Mouse (Mus musculus) lung, postnatal 36 days (tissue): ENCODE measurements at regions not wholly inside any gene's neighbourhood (a gene's known extent, or its start where the extent isn't known, plus 50 kb on each side); places are given as distances from the start of the nearest gene placed in this dataset.

Source experiments
- DNase-seq: peaks from one replicate; pipeline ENCODE4 v3.0.0; 2022; ENCODE audit warnings: mixed read lengths

DNA sequence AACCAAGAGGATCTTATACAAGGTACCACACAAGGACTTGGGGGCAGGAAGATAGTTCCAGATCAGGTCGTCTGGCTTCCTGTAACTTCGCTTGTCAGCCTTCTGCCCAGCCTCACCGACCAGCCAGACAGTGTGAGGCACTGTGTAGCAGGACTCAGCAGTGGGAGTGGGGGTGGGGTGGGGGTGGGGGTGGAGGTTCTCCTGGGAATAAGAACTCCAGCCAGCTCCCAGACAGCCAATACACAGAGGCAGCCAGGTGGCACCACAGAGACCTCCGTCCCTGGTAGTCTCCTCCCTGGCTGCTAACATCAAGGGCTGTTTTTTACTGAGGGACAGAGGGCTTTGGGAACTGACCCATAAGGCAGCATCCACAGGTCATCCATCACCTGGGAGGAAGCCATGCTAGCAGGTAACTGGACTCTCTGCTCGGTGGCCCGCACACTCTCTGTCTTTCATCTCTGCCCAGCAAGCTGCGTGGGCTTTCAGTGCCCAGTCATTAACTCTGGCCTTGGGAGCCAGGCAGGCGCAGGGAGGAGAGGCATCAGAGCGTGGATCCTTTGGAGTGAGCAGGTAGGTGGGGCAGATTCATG lies 60.3 kb upstream of the Wnt4 start:
- no peak for DNase-seq

DNA sequence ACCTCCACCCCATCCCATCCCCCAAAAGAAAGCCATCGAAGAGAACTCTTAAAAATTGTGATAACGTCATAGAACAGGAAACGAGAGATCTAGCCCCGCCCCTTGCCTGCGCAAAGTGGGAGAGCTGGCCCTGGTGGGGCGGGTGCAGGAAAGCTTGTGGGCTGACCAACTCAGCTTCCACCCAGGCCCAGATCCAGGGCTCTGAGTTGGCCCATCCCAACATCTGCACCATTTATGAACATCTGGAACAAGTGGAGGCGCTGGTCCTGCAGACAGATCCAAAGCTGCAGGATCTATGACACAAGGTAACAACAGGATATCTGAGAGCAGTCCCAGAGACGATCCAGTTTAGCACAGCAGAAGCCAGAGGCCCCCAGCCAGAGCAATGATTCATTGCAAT lies 62.7 kb upstream of the Wnt4 start:
- DNase-seq, result peak; percentile 6

DNA sequence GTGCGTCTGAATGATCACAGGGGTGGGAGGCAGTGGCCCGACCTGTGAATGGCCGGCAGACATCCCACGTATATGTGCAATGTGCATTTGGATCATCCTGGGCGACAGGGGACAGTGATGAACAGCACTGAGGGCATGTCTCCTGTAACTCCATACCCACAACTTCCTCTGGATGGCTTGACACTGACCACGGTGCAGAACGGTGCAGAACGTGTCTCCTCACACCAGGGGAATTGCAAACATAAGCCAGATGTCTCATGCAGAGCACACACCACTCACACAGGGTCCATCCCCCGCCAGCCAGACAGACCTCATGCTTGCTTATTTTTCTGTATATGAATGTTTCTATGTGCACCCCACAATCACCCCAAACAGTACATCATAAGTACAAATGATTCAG lies 64.4 kb upstream of the Wnt4 start:
- DNase-seq, result no peak

DNA sequence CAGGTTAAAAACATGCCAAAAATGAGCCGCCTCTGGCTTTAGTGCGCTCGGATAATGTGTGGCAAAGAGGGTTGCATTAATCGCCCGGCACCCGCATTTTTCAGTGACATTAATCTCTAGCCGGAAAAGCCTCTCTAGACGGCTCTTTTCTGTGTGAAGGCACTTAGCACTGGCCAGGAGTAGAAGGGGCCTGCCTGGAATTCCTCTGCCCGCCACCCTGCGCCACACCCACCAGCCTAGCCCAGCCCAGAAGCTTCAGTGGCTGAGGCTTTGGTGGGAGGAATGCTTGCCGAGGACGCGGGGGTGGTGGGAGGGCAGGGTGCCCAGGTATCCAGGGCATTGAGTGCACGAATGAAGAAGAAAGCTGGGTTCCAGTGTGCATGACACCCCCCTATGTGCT lies 65.2 kb upstream of the Wnt4 start:
- DNase-seq, result peak; percentile 29

DNA sequence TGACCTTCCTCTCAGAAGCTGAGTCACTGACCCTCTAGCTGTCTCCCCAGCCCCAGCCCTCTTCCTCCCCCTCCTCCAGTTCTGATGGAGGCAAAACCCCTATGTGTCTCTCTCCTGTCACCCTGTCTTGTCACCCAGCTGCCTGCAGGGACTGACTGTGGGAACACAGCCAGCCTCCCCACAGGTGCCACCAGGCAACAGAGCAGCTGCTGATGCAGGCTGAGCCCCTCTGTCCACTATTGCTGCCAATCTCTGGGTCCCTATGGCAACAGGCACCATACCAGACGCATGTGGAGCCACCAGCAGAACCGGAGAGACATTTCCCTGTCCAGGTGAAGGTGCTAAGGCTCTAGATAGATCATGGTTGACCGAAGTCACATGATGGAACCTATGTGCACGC lies 66.0 kb upstream of the Wnt4 start:
- DNase-seq, result no peak

DNA sequence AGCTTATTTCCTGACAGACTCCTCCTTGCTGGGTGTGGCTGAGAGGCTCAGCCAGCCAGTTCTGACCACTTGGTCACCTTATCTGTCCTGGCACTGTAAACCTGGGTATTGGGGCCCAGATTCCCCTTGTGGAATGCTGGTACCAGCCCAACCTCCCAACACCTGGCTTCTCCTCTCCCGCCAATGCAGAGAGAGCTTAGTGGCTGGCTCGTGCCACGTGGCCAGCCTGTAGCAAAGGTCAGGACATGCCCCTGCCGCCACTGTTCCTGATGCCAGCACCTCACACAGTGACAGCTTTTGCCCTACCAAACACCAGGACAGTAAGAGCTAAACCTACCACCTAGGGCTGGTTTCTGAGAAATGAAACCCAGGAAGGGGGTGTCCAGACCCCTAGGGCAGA lies 66.8 kb upstream of the Wnt4 start:
- no peak for DNase-seq

DNA sequence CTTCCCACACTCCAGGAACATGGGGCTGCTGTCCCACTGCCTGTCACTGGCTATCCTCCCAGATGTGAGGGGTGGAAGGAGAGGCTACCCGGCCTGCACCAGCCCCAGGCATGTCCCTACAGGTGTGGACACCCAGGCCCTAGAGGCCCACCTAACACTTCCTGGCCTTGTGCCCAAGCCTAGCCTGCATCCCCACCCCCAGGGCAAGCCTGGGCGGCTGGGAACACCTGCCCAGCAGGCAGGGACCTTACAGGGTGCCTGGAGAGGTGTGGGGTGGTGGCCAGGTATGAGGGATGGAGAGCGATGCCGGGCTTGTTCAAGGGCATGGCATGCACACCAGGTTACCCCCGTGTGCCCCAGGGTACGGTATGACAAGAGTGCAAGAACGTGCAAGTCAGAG lies 76.3 kb upstream of the Wnt4 start:
- no peak for DNase-seq

DNA sequence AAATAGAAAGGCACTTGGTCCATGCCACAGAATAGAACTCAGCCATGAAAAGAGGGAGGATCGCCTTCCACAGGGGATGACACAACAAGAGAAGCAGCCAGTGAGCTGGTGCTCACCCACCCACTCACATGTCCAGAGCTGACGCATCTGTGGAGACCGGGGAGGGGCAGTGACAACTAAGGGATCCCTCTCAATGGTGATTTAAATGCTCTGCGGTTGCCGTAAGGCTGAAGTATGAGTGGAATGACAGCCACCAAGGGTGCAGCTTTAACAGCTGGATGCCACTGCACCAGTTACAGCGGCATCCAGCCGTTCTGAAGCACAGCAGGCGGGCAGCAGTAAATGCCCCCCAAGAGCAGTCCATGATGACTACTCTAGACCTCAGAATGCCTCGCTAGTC lies 76.9 kb upstream of the Wnt4 start:
- DNase-seq, result no peak

DNA sequence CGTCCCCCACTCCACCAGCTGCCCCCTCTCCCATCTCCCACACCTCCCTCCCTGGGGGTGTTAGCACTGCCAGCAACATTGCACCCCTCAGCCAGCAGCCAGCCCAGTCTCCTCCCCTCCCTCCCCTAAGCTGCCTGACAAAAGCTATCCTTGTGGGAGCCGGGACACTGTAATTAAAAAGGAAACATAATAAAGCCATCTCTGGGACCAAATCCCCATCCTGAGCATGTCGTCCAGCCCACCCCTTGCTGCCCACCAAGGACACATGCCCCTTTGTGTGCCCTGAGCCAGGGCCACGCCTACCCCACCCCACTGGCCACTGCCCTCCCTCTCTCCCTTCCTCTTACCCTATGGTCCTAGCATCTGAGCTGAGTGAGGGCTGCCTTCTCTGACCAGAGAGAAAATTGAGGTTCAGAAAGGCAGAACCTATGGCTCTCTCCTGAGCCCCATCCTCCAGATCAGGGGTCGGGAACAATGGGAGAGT lies 80.8 kb upstream of the Wnt4 start:
- DNase-seq, result no peak

DNA sequence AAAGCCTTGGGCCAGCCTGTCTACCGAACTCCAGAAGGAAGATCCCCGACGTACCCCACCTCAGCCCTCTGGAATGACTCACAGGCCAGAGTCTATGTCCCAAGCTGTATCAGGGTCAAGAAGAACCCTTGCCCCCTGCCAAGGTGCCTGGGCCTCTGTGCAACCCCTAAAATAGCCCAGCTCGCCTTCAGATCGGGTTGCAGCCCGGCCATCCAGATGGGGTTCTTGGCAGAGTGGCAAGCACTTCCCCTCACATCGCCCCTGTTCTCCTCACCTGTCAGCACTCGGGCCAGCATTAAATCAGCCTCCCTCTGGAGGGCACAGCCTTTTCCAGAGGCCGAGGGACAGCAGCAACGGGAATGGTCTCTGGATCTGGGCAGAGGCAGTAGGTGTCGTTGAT lies 83.2 kb upstream of the Wnt4 start:
- no peak for DNase-seq

DNA sequence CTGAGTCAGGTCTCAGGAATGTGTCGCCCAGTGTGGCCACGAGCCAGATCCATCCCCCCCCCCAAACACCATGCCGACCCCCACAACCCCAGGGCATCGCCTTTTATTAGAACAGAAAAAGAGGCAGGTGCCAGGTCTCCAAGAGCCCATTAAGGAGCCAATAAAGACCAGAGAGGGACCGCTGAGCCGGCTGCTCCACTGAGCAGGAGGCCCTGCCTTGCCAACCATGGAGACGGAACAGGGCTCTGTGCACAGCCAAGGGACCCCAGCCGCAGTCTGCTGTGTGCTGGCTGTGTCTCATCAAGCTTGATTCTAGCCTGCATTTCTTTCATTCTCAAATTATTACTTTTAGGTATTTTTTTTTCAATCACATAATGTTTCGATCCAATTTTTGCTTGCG lies 86.7 kb upstream of the Wnt4 start:
- DNase-seq, result no peak

DNA sequence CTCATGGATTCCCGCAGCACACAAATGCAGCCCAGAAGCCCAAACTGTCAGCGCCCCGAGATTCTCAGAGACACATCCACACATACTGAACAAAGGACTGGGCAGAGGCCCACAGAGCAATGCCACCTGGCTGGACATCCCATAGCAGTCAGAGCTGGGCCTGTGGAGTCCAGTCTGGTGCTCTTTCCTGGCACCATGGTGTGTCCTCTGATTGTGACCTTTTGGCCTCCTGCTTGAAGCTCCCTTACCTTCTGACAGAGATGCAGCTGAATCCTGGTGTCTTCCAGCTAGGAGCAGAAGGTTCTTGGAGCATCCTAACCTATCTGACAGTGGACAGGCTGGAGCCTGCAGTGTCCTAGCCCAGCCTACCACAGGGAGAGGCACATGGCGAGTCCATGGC lies 87.5 kb upstream of the Wnt4 start:
- DNase-seq, result no peak

DNA sequence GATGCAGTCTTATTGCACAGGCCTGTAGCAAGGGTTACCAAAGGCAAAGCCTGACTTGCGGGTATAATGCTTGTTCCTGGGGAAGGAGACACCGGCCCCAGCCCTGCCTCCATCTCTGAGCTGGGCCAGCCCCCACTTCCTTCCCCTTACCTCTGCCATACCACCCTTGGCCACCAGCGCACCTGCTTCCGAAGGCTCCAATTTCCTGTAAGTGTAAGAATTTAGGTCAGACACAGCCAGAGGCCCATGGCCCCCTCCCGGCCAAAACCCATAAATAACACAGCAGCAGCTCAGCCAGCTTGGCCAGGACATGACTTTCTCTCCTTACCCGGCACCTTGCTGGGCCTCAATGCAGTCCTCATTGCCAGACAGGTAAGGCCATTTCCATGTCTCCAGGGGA lies 88.2 kb upstream of the Wnt4 start:
- no peak for DNase-seq

DNA sequence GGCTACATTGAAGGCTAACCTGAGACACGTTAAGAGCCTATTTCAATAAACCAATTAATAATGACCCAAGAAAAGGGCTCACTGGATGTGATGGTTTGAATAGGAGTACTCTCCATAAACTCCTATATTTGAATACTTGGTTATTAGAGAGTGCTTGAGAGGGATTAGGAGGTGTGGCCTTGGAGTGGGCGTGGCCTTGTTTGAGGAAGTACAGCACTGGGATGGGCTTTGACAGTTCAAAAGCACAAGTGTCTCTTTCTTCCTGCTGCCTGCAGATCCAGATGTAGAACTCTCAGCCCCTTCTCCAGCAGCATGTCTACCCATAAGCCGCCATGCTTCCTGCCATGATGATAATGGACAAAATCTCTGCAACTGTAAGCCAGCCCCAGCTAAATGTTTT lies 89.7 kb upstream of the Wnt4 start:
- DNase-seq, result no peak

DNA sequence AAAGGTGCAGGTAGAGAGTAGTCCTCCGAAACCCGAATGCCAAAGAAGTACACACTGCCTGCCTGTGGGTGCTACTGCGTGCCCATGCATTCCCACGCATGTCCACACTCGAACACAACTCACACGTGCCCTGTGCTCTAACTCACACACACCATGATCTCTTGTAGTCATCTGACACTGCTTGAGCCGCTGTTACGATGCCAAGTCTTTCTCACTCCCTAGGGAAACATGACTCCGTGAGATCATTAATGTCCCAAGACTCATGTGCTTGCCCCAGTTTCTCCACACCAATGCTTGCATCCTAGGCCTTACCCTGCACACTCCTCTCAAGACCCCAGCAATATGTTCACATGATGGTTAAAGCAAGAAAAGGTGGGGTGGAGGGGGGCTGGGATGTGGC lies 90.2 kb upstream of the Wnt4 start:
- DNase-seq, result no peak

DNA sequence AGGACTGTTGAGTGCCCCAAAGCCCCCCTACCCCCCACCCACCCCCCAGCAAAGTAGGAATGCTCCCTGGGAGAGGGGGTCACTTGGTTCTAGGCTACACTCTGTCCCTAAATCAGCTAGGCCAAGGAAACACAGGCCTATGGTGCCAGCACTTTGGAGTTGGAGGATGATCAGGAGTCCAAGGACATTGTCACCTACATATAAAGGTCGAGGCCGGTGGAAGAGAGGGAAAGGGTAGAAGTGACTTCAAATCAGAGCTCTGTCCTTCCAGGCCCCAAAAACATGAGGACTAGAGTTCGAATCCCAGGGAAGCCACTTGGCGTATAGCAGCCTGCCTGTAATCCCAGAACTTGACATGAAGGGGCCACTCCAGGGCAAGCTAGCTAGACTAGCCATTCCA lies 92.3 kb upstream of the Wnt4 start:
- no peak for DNase-seq

DNA sequence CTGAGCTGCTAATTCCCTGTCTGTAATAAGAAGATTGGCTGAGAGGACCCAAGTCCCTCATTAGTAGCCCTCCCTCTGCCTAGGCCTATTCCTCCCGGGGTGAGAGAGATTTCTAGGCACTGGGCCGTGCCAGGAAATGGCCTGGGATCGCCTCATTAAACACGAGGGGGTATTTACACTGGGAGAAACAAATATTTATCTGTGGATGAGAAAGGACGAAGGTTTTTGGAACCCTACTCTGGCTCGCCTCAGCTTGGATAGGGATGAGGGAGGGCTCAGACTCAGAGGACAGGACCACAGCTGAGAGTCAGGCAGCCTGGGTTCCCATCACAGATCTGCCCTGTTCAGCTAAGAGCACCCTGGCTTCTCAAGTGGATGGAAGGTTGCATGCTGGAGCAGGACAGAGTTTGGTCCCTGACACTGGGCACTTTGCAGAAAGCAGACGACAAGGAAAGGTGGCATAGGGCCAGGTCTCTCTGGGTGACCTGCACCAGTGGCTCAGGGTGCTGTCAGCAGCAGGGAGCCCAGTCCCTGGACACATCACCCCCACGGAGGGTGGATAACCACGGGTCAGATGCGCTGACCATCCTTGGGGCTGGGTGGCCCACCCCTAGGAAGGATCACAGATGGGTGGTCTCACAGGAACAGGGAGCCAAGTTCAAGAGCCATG lies 94.0 kb upstream of the Wnt4 start:
- DNase-seq, result peak; percentile 37

DNA sequence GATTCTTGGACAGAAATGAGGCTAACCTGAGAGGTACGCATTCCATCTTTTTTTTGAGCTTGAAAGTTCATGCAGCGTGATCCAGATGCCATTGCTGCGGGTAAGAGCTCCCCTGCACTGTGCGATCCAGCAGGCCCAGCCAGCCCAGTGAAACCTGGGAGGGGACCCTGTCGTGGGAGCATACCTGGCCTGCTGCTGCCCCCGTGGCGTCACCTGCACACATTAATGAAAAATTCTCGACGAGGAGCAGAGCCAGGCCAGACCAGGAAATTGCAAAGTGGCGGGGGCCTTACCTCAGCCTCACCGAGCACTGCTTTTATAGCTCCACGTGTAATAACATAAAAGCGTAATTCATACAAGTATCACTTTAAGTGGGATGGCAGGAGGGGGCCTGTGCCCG lies 94.7 kb upstream of the Wnt4 start:
- DNase-seq, result no peak

DNA sequence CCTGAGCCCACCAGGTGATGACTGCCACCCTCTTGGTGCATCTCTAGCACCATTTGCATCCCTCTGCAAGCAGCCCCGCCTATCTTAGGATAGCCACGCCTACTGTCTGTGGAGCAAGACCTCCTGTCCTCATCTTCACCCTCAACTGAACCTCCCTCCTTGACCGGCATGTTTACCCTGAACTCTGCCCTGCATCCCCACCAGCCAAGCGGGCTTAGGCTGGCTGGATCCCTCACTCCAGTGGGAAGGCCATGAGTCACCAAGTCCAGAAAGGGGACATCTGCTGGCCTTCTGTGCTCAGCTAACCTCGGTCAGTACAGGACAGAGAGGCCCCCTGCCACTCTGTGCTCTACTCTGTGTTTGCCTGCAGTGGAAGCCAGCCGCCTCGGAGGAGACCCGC lies 96.0 kb upstream of the Wnt4 start:
- peak; percentile 11 for DNase-seq

DNA sequence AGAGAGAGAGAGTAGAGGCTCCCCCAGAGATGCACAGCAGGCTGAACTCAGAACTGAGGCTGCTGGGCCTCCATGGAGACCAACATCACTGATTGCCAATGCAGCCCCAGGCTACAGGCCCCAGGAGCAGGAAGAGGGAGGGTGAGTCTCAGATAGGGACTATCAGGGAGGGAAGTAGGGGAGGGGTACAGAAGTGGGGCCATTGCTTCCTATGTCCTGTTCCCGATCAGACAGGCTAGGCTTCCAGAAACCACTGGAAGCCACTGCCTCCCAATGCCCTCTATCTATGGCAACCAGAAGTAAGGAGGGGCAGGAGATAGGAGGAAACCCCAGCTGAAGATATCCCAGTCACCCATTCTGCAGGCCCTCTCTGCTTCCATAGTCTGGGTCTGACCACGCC lies 97.2 kb upstream of the Wnt4 start:
- DNase-seq, result no peak

DNA sequence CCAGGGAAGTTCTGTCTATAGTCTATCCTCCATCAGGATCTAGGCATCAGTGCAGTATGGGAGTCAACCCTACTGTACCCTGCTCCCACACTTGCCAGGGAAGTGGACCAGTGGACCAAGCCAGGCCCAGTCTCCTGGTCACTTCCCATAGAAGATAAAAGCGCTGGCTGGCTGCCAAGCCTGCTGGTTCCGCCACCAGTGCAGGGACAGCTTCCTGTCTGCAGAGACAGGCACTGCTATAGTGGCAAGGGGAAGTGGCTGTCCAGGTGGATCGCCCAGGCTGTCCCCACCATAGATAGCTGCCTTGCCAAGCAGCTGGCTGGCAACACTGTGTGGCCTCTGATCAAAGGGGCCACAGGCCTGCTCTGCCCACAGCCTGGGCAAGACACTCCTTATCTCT lies 98.5 kb upstream of the Wnt4 start:
- DNase-seq, result peak; percentile 79

DNA sequence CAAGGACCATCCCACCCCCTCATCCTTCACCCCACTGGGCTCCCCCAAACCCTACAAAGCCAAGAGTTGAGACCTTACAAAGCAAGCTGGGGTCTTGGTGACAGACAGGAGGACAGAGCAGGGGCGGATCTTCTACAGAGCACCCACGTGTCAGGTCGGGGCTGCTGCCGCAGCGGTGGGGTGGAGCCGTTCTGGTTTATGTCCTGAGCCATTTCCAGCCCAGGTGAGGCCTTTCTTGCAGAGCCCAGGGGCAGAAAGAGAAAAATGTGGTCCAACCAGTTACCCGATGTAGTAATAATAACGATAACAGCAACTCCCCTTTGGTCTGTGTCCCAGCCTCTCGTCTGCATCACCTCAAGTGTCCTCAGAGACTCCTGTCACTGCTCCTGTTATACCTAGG lies 112.4 kb upstream of the Wnt4 start:
- peak; percentile 49 for DNase-seq

DNA sequence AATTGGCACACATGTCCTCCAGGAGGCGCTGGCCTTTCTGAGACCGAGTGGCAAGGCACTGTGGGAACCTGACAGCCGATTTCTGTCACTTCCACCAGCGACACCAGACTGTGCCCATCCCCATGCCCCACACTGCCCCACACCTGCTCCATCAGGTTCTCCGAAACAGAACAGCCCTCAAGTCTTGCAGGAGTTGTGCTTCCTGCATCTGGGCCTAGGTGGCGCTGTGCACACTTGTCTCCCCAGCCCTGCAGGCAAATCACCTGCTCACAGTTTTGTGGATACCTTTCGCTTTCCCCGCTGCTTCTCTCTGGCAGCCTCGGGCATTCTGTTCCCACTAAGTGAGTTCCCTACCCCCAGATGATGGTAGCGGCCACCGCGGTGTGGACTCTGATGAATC lies 112.9 kb upstream of the Wnt4 start:
- peak; percentile 88 for DNase-seq

DNA sequence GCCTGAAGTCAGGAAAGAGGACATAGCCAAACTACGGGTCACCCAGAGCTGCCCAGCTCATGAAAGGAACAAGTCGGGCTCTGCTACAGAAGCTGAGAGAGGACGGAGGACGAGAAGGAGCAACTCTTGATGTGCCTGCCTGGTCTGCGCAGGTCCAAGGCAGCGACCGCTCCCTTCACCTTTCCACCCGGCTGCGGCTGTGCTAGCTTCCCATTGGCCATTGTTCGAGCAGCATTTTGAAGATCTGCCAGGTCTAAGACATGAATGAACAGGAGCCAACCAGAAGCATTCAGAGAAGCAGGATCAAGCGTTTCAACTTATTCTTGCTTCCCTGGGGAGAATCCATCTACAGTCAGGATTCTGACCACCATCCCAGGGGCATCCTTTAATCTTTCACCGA lies 113.3 kb upstream of the Wnt4 start:
- no peak for DNase-seq

DNA sequence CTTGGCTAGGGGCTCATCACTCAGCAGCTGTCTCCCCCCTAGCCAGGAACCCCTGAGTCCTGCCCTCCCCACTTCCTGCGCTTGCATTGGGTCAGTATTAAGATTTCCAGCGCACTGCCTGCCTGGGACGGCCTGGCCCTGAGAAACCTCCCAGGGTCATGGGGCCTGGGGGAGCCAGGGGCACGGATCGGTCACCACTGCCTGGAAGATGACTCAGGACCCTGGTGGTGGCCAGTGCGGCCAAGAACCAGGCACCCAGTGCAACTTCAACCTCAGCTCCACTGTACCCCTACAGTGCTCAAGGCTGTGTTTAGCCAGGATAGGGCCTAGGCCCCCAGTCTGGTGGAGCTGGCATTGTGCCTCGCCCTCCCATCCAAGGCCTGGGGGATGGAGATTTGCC lies 111.9 kb upstream of the Zbtb40 start:
- no peak for DNase-seq
